Mouse (Mus musculus) lung, embryonic 15.5 days (tissue): ENCODE measurements around the gene Prpf6. TPM values are rescaled to one million over a fixed set of nuclear protein-coding genes. Genes with fewer than 3 reads are reported as not detected.
A peak's percentile ranks its signal among the peaks of the same experiment; 100 is the strongest.

ENCODE experiments used
- ATAC-seq: fragments of 200-750 bp; cut with Nextera tagmentation; 2 replicates; pipeline ENCODE4 v1.8.0; 2017; ENCODE audit warnings: moderate number of reproducible peaks, borderline replicate concordance; ENCODE audit not compliant: low FRiP score, low TSS enrichment; ENCODE audit errors: extremely low read depth
- H3K27ac ChIP-seq: fragments of 300-500 bp; sonication (generic); 2 replicates; pipeline ENCODE4 v1.5.1; 2015; ENCODE audit warnings: moderate library complexity, mild to moderate bottlenecking, inconsistent platforms
- H3K27me3 ChIP-seq: fragments of 300-500 bp; sonication (generic); 2 replicates; pipeline ENCODE4 v1.6.1; 2015; ENCODE audit warnings: inconsistent platforms
- H3K36me3 ChIP-seq: fragments of 300-500 bp; sonication (generic); 2 replicates; pipeline ENCODE4 v1.6.1; 2015; ENCODE audit warnings: inconsistent platforms
- H3K4me1 ChIP-seq: fragments of 300-500 bp; sonication (generic); 2 replicates; pipeline ENCODE4 v1.6.1; 2015; ENCODE audit warnings: inconsistent platforms
- H3K4me2 ChIP-seq: fragments of 300-500 bp; sonication (generic); 2 replicates; pipeline ENCODE4 v1.6.1; 2015; ENCODE audit warnings: inconsistent platforms, mild to moderate bottlenecking, moderate library complexity
- H3K4me3 ChIP-seq: fragments of 300-500 bp; sonication (generic); 2 replicates; pipeline ENCODE4 v1.5.1; 2015; ENCODE audit warnings: mild to moderate bottlenecking, inconsistent platforms
- H3K9ac ChIP-seq: fragments of 300-500 bp; sonication (generic); 2 replicates; pipeline ENCODE4 v1.6.1; 2015; ENCODE audit warnings: inconsistent platforms
- H3K9me3 ChIP-seq: fragments of 300-500 bp; sonication (generic); 2 replicates; pipeline ENCODE4 v1.6.1; 2016; ENCODE audit warnings: inconsistent platforms
- WGBS: fragments of 180-500 bp; shearing (Covaris S2); methylation state at CpG from one replicate; pipeline ENCODE4 v1.1.7; 2015; 5-methylcytosine and 5-hydroxymethylcytosine counted together
- polyA plus RNA-seq: library from polyadenylated mRNA; unstranded; fragments of >200 nt; fragmentation: Nextera tagmentation; extraction: Ambion mirVana; gene quantifications from 2 replicates; pipeline ENCODE4 v1.2.1, GENCODE M21; 2015

The Prpf6 gene
- polyA plus RNA-seq, 1 experiment from 2014 or later = 60.8 TPM

GRCm38 (mm10) chr2:181571941-181572670 lies 19.6 kb upstream of the Prpf6 start:
- H3K27ac ChIP-seq = no peak overlapping the region
- no peak overlapping the region for H3K4me2 ChIP-seq
- no peaks in the 10 kb centered on the region for H3K27me3 ChIP-seq
- no peaks in the 10 kb centered on the region for H3K9me3 ChIP-seq
- H3K4me3 ChIP-seq = no peak overlapping the region
- WGBS = 86% methylated on average over 11 of the region's 11 CpGs
- peaks cover 5% of the 10 kb centered on the region; the same call in 1 of the 2 replicates for H3K36me3 ChIP-seq
- ATAC-seq = no peak
- no peak overlapping the region for H3K9ac ChIP-seq
- H3K4me1 ChIP-seq = no peaks in the 10 kb centered on the region

- H3K27me3 ChIP-seq = no peaks in the 10 kb centered on the region
- H3K36me3 ChIP-seq = peaks cover 5% of the 10 kb centered on the region; the same call in 1 of the 2 replicates
- H3K4me2 ChIP-seq = no peak overlapping the region
- 93% methylated on average over 15 of the region's 15 CpGs for WGBS
- no peaks in the 10 kb centered on the region for H3K9me3 ChIP-seq
- no peak overlapping the region for H3K9ac ChIP-seq
- H3K4me3 ChIP-seq = no peak overlapping the region
- H3K27ac ChIP-seq = no peak overlapping the region
- H3K4me1 ChIP-seq = no peaks in the 10 kb centered on the region
- ATAC-seq = no peak
Observed at GRCm38 (mm10) chr2:181572921-181573920, 18.4 kb upstream of the Prpf6 start.

GRCm38 (mm10) chr2:181573961-181574360 lies 17.7 kb upstream of the Prpf6 start:
- peaks cover 5% of the 10 kb centered on the region; the same call in 1 of the 2 replicates for H3K36me3 ChIP-seq
- H3K27me3 ChIP-seq = no peaks in the 10 kb centered on the region
- no peaks in the 10 kb centered on the region for H3K4me1 ChIP-seq
- no peak overlapping the region for H3K4me2 ChIP-seq
- H3K9me3 ChIP-seq = no peaks in the 10 kb centered on the region
- no peak for ATAC-seq
- no peak overlapping the region for H3K4me3 ChIP-seq
- H3K27ac ChIP-seq = no peak overlapping the region
- no peak overlapping the region for H3K9ac ChIP-seq
- 91% methylated on average over 9 of the region's 9 CpGs for WGBS

GRCm38 (mm10) chr2:181574921-181575545 lies 16.6 kb upstream of the Prpf6 start:
- no peak for ATAC-seq

GRCm38 (mm10) chr2:181576613-181577012 lies 15.1 kb upstream of the Prpf6 start:
- no peak overlapping the region for H3K4me3 ChIP-seq
- 87% methylated on average over 2 of the region's 2 CpGs for WGBS
- no peak overlapping the region for H3K27ac ChIP-seq
- no peak for ATAC-seq
- no peak overlapping the region for H3K4me2 ChIP-seq
- H3K27me3 ChIP-seq = no peaks in the 10 kb centered on the region
- H3K9me3 ChIP-seq = no peaks in the 10 kb centered on the region
- H3K4me1 ChIP-seq = peaks cover 16% of the 10 kb centered on the region
- H3K9ac ChIP-seq = no peak overlapping the region
- peaks cover 5% of the 10 kb centered on the region; the same call in 1 of the 2 replicates for H3K36me3 ChIP-seq

More at GRCm38 (mm10) chr2:181574921-181575545, 16.6 kb upstream of the Prpf6 start:
- H3K4me1 ChIP-seq = peaks cover 7% of the 10 kb centered on the region
- H3K36me3 ChIP-seq = peaks cover 5% of the 10 kb centered on the region; the same call in 1 of the 2 replicates
- no peak overlapping the region for H3K9ac ChIP-seq
- no peak overlapping the region for H3K4me2 ChIP-seq
- no peaks in the 10 kb centered on the region for H3K9me3 ChIP-seq
- H3K27ac ChIP-seq = no peak overlapping the region
- WGBS = 91% methylated on average over 7 of the region's 7 CpGs
- no peak overlapping the region for H3K4me3 ChIP-seq
- no peaks in the 10 kb centered on the region for H3K27me3 ChIP-seq

- H3K4me3 ChIP-seq = no peak overlapping the region
- no peak for ATAC-seq
- H3K4me1 ChIP-seq = peaks cover 18% of the 10 kb centered on the region
- 74% methylated on average over 2 of the region's 2 CpGs for WGBS
- H3K9me3 ChIP-seq = no peaks in the 10 kb centered on the region
- no peak overlapping the region for H3K9ac ChIP-seq
- no peak overlapping the region for H3K27ac ChIP-seq
- H3K4me2 ChIP-seq = no peak overlapping the region
- no peaks in the 10 kb centered on the region for H3K27me3 ChIP-seq
- H3K36me3 ChIP-seq = peaks cover 5% of the 10 kb centered on the region; the same call in 1 of the 2 replicates
Observed at GRCm38 (mm10) chr2:181577126-181577525, 14.5 kb upstream of the Prpf6 start.

- H3K9me3 ChIP-seq = no peaks in the 10 kb centered on the region
- H3K4me1 ChIP-seq = peaks cover 22% of the 10 kb centered on the region
- H3K36me3 ChIP-seq = peaks cover 4% of the 10 kb centered on the region; the same call in 1 of the 2 replicates
- ATAC-seq = no peak
- H3K9ac ChIP-seq = no peak overlapping the region
- no peak overlapping the region for H3K4me3 ChIP-seq
- WGBS = 64% methylated on average over 7 of the region's 7 CpGs
- no peak overlapping the region for H3K27ac ChIP-seq
- H3K27me3 ChIP-seq = no peaks in the 10 kb centered on the region
- H3K4me2 ChIP-seq = no peak overlapping the region
Observed at GRCm38 (mm10) chr2:181577981-181578581, 13.6 kb upstream of the Prpf6 start.

GRCm38 (mm10) chr2:181578790-181579618 lies 12.7 kb upstream of the Prpf6 start:
- no peak for ATAC-seq
- Histone ChIP-seq H3K9me3 (no peaks in the 10 kb centered on the region), H3K4me3 (no peak overlapping the region), H3K27ac (no peak overlapping the region), H3K27me3 (no peaks in the 10 kb centered on the region), H3K9ac (no peak overlapping the region), H3K36me3 (peaks cover 9% of the 10 kb centered on the region), H3K4me2 (no peak overlapping the region), H3K4me1 (peaks cover 22% of the 10 kb centered on the region)
- 22% methylated on average over 5 of the region's 5 CpGs for WGBS

- H3K4me1 ChIP-seq = peaks cover 22% of the 10 kb centered on the region
- H3K9me3 ChIP-seq = no peaks in the 10 kb centered on the region
- no peak for ATAC-seq
- no peak overlapping the region for H3K27ac ChIP-seq
- no peak overlapping the region for H3K4me2 ChIP-seq
- 84% methylated on average over 1 of the region's 1 CpGs for WGBS
- no peaks in the 10 kb centered on the region for H3K27me3 ChIP-seq
- peaks cover 16% of the 10 kb centered on the region for H3K36me3 ChIP-seq
- H3K9ac ChIP-seq = no peak overlapping the region
- H3K4me3 ChIP-seq = no peak overlapping the region
Observed at GRCm38 (mm10) chr2:181579681-181580080, 12.0 kb upstream of the Prpf6 start.

- H3K4me1 ChIP-seq = peaks cover 22% of the 10 kb centered on the region
- H3K27me3 ChIP-seq = no peaks in the 10 kb centered on the region
- H3K4me3 ChIP-seq = peak overlapping the region; percentile 88
- H3K9ac ChIP-seq = peak overlapping the region; percentile 91
- no peaks in the 10 kb centered on the region for H3K9me3 ChIP-seq
- no peak for ATAC-seq
- 71% methylated on average over 5 of the region's 5 CpGs for WGBS
- peak overlapping the region; percentile 94; the same call in 1 of the 2 replicates for H3K27ac ChIP-seq
- H3K4me2 ChIP-seq = peak overlapping the region; percentile 94
- H3K36me3 ChIP-seq = peaks cover 22% of the 10 kb centered on the region
Observed at GRCm38 (mm10) chr2:181580131-181580772, 11.4 kb upstream of the Prpf6 start.
